Mouse (Mus musculus) cortical plate, adult 2 months (tissue): ENCODE measurements at regions not wholly inside any gene's neighbourhood (a gene's known extent, or its start where the extent isn't known, plus 50 kb on each side); places are given as distances from the start of the nearest gene placed in this dataset.

Experiments used
- CTCF ChIP-seq: fragments of 200-500 bp; IDR thresholded peaks from 2 replicates; pipeline ENCODE4 v1.5.1; 2011; ENCODE audit warnings: mild to moderate bottlenecking, control low read depth, low read length; ENCODE audit not compliant: insufficient read depth; ENCODE audit errors: extremely low read depth
- POLR2A ChIP-seq: fragments of 200-500 bp; IDR thresholded peaks from 2 replicates; pipeline ENCODE4 v1.6.1; 2011; ENCODE audit warnings: mild to moderate bottlenecking, low read length, control low read depth; ENCODE audit not compliant: insufficient read depth; ENCODE audit errors: extremely low read depth

DNA sequence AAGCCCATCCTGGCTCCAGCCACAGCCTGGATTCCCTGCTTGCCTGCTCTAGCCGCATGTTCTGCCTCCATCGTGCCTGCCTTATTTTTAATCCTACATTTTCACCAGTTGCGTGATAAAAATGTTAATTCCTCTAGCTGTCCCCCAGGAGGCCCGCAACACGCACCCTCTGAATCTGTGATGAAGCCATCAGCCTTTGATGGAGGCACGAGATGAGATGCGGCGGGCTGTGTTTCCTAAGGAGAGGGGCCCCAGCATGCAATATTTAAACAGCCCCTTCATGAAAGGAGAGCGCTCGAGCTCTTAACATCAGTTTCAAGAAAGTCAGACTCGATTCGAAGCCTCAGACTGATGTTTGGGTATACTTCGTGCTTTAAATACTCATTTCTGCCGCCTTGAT lies 76.3 kb downstream of the Nptx2 start:
- TF ChIP-seq POLR2A (no peak), CTCF (no peak)
